In genomic region chr13:40181786-40182185, GRCm38 (mm10) we compare ENCODE assay signal across 16 mouse cellular contexts.
DNase-seq lines count a peak whose midpoint lies in the region.
"Had no signal": no experiment of that assay in that cellular context is flagged by ENCODE, and none has a peak within 500 bp of the region (broad histone marks: within the 10 kb centered on the region; RNA-seq: fewer than 3 reads in every experiment).

No protein-coding gene starts in this region.

- peak; percentile 11 for DNase-seq in embryo, embryonic 10 days (ENCODE audit: low spot score)
- no peak for DNase-seq in embryo, embryonic 9.5 days (ENCODE audit: extremely low spot score)
- peak; percentile 33 for DNase-seq in embryo, embryonic 10.5 days (ENCODE audit: low spot score)
- DNase-seq in forelimb bud, embryonic 11.5 days (ENCODE audit: low read depth, low spot score) = peak; percentile 51
- DNase-seq in retina, embryonic 14.5 days (ENCODE audit: low spot score) = no peak
- DNase-seq in MN1 (ENCODE audit: low spot score) = no peak
- DNase-seq: adrenal gland, postnatal 10 days; adrenal gland, postnatal 36 days; cerebellum, adult 18-20 months; cerebellum, adult 9-10 months; cerebellum, postnatal 14 days; forebrain, postnatal 0 days; gastrocnemius, postnatal 25 days; heart, adult 18-20 months; heart, postnatal 10 days; heart, postnatal 36 days had no signal

Comparison
In these comparisons a context has a peak if more than half of its experiments do, and no peak if none do; other contexts are left out.
1. DNase-seq: peak in embryo, embryonic 10 days (single experiment), embryo, embryonic 10.5 days (single experiment) and forelimb bud, embryonic 11.5 days (single experiment); none in embryo, embryonic 9.5 days (single experiment), retina, embryonic 14.5 days (single experiment) and MN1 (single experiment).